Mouse (Mus musculus) thymus, postnatal 4 days (tissue): Measurements from ENCODE around the gene Ndufb5.
"Not testable (repeated sequence)": the region's sequence is repeated elsewhere in the genome, so short reads cannot be mapped to it uniquely, and the experiment has no call there.

Source experiments
- DNase-seq: peaks from one replicate; pipeline ENCODE4 v3.0.0; 2021

The Ndufb5 gene

DNA sequence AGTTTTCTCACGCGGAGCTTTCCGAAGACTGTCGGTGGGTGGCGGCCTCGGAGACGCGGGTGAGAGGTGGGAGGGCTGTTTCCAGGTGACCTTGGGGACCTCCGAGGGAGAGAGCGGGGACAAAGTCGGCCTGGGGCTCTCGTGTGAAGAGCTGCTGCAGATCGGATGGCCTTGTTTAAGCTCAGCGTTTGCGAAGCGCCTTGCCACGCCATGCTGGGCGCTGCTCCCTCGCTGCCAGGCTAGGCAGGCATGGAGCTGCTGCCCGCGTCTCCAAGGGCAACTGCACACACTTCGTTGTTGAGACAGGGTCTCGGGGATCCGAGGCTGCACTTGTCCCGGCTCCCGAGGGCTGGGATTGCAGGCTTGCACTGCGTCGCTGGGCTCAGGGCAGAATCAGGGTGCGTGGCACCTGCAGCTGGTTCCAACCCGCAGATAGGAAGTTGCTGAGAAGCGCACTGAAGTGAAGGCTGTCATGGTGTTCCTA, 424 bp downstream of the Ndufb5 start, which contains the start of gene Mrpl47:
Gene Mrpl47 (minus strand): TSS at position 434 of the 484 bp plus-strand sequence.
- DNase-seq, result no peak

GRCm38 (mm10) chr3:32738549-32738948, 1.8 kb downstream of the Ndufb5 start:
- no peak for DNase-seq

DNA sequence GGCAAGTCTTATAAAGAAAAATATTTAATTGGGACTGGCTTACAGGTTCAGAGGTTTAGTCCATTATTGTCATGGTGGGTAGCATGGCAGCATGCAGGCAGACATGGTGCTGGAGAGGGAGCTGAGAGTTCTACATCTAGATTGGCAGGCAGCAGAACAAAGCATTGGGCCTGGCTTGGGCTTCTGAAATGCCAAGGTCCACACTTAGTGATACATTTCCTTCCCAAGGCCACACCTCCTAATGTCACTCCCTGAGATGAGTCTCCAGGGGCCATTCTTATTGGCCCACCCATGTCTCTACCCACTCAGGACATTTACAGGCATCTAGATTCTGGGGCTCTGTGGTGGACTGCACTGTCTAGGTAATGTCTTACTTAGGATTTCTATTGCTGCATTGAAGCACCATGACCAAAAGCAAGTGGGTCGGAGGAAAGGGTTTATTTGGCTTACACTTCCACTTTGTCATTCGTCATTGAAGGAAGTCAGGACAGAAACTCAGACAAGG, 5.5 kb downstream of the Ndufb5 start:
- no peak for DNase-seq

DNA sequence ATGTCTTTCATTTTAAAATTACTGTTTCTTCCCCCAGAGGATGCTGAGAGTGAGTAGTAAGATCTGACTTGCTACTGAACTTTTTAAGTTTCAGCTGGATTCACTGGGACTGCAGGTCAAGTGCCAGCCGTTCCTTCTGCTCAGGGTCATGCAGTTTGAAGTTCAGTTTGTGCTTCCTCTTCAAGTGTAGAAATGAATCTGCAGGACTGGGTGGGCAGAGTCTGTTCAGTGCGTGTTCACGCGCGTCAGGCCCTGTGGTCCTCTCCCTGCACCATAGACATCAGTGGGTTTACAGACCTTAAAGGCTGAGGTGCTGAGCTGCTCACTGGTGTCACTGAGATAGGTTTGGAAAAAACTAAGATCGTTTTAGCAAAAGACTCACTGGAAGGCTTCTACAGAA, 8.2 kb downstream of the Ndufb5 start:
- DNase-seq, result no peak

GRCm38 (mm10) chr3:32745426-32745825, 8.6 kb downstream of the Ndufb5 start:
- not testable (repeated sequence) for DNase-seq

DNA sequence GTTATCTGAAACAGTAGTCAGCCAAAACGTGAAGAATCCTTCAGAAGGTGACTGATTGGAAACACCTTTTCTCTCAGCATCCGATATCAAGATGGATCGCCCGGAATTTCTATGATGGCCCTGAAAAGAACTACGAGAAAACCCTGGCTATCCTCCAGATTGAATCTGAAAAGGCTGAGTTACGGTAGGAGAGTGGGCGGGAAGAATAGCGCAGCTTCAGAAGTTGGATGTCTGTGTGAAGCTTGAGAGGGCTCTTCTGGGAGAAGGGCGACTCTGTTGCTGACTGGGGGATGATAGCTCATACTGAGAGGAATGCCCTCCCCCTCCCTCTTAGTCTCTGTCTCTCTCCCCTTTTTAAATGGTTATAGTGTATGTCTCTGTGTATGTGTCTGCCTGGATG, 11.6 kb downstream of the Ndufb5 start:
- DNase-seq, result no peak

DNA sequence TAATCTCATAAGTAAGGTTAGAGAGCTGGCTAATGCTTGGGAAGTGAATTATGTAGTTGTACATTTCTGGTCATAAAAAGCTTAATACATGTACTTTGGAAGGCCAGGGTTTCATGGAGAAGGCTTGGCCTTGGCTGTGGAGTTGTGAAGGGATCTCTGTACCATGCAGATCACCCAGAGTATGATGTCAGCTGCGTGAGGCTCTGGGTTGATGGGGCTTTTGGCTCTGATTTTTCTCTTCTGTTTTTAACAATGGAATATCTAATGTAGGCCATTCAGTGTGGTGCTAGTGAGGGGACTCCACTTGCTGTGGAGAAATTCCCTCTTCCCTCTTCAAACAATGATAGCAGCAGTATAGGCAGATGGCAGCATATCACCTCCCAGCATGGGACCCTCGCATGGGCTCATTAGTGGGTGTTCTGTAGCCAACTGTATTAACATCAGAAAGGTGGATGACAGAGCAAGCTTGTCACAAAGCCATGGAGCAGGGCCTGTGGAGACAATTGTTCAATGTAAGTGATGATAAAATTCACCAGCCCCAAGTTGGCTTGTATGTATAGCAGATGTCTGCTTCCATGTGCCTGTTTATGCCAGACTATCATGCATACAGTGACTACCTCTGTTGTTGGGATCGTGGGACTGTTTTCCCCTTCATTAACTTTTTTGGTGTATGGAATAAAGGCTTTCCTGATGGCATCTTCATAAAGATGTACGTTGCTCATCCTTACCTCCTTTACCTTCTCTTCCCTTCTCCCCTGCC, 13.2 kb downstream of the Ndufb5 start:
- DNase-seq, result no peak

- DNase-seq, result no peak
Observed at GRCm38 (mm10) chr3:32754384-32754915, 17.7 kb downstream of the Ndufb5 start.

- DNase-seq, result no peak
Observed at GRCm38 (mm10) chr3:32759212-32759611, 22.4 kb downstream of the Ndufb5 start.

- DNase-seq, result no peak
Observed at GRCm38 (mm10) chr3:32762962-32763361, 26.2 kb downstream of the Ndufb5 start.

- DNase-seq, result no peak
Observed at GRCm38 (mm10) chr3:32763902-32764301, 27.1 kb downstream of the Ndufb5 start.

DNA sequence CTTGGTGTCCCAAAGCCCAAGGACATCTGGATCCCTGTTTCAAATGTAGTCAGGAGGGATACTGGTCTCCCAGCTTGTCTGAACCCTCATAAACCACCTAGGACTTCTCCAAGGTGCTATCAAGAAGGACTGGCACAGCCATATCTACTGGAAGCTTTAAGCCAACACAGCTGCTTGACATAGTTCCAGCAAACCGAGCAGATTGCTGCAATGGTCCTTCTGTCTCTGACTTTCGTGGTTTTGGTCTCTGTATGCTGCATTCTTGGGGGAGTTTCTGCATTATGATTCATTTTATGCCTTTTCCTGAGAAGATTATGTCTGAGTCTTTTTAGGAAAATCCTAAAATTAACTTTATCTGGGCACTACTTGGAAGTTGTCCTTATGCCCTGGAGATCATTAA, 34.0 kb downstream of the Ndufb5 start:
- DNase-seq, result no peak
